Mouse (Mus musculus) hindbrain, embryonic 16.5 days (tissue): ENCODE data around the gene Cks1b. TPM values are rescaled to one million over a fixed set of nuclear protein-coding genes. Genes with fewer than 3 reads are reported as not detected.

Experiments used
- ATAC-seq: fragments of 200-750 bp; cut with Nextera tagmentation; 2 replicates; pipeline ENCODE4 v1.8.0; 2017; ENCODE audit warnings: moderate TSS enrichment, moderate library complexity
- H3K27ac ChIP-seq: fragments of 300-500 bp; sonication (generic); 2 replicates; pipeline ENCODE4 v1.5.1; 2014; ENCODE audit warnings: low read depth, mild to moderate bottlenecking, control low read depth, low read length, moderate library complexity
- H3K27me3 ChIP-seq: fragments of 300-500 bp; sonication (generic); replicated peaks from 2 replicates; pipeline ENCODE4 v1.6.1; 2014; ENCODE audit warnings: low read length; ENCODE audit not compliant: control insufficient read depth, insufficient read depth
- H3K36me3 ChIP-seq: fragments of 300-500 bp; sonication (generic); 2 replicates; pipeline ENCODE4 v1.6.1; 2014; ENCODE audit warnings: mild to moderate bottlenecking, low read length, moderate library complexity, mixed read lengths; ENCODE audit not compliant: control insufficient read depth, insufficient read depth
- H3K4me1 ChIP-seq: fragments of 300-500 bp; sonication (generic); 2 replicates; pipeline ENCODE4 v1.6.1; 2014; ENCODE audit warnings: low read depth, low read length; ENCODE audit not compliant: control insufficient read depth, insufficient read depth
- H3K4me2 ChIP-seq: fragments of 300-500 bp; sonication (generic); 2 replicates; pipeline ENCODE4 v1.6.1; 2014; ENCODE audit warnings: mild to moderate bottlenecking, low read length, control low read depth, moderate library complexity
- H3K4me3 ChIP-seq: fragments of 300-500 bp; sonication (generic); 2 replicates; pipeline ENCODE4 v1.5.1; 2014; ENCODE audit warnings: mild to moderate bottlenecking, low read length, control low read depth, moderate library complexity
- H3K9ac ChIP-seq: fragments of 300-500 bp; sonication (generic); 2 replicates; pipeline ENCODE4 v1.6.1; 2014; ENCODE audit warnings: low read depth, mild to moderate bottlenecking, control low read depth, low read length, moderate library complexity
- H3K9me3 ChIP-seq: fragments of 300-500 bp; sonication (generic); 2 replicates; pipeline ENCODE4 v1.6.1; 2014; ENCODE audit warnings: mild to moderate bottlenecking, low read length, moderate library complexity; ENCODE audit not compliant: control insufficient read depth
- WGBS: fragments of 180-500 bp; shearing (Covaris S2); extraction: QIAGEN DNeasy Blood & Tissue Kit; methylation state at CpG from one replicate; pipeline ENCODE4 v1.1.7; 2014; 5-methylcytosine and 5-hydroxymethylcytosine counted together
- polyA plus RNA-seq: library from polyadenylated mRNA; unstranded; fragments of >200 nt; fragmentation: Nextera tagmentation; extraction: Ambion mirVana; gene quantifications from 2 replicates; pipeline ENCODE4 v1.2.1, GENCODE M21; 2015

Cks1b gene
- polyA plus RNA-seq, 1 experiment from 2014 or later, result 87.9 TPM

- Histone ChIP-seq H3K9ac (no peak overlapping the region), H3K27me3 (no peaks in the 10 kb centered on the region), H3K36me3 (no peaks in the 10 kb centered on the region), H3K4me2 (no peak overlapping the region), H3K4me3 (no peak overlapping the region), H3K4me1 (no peaks in the 10 kb centered on the region), H3K27ac (no peak overlapping the region), H3K9me3 (no peaks in the 10 kb centered on the region)
- 76% methylated on average over 20 of the region's 20 CpGs for WGBS
- no peak for ATAC-seq
Observed at GRCm38 (mm10) chr3:89365486-89366414, 52.4 kb downstream of the Cks1b start.

Other genes starting within 250 kb of the Cks1b start
- gene Scamp3, start 240.9 kb downstream of the Cks1b start, polyA plus RNA-seq, result 166 and 172 TPM in 2 replicates
- 35.4 and 40.8 TPM in 2 replicates for gene Fam189b, start 235.2 kb downstream of the Cks1b start, polyA plus RNA-seq
- gene Gba, start 215.5 kb downstream of the Cks1b start, polyA plus RNA-seq, result 51.8 and 54.0 TPM in 2 replicates
- gene Thbs3, start 203.2 kb downstream of the Cks1b start, polyA plus RNA-seq, result 47.5 and 53.0 TPM in 2 replicates
- 163 and 166 TPM in 2 replicates for gene Mtx1, start 191.3 kb downstream of the Cks1b start, polyA plus RNA-seq
- gene Muc1, start 189.3 kb downstream of the Cks1b start, polyA plus RNA-seq, result 0.59 and 0.90 TPM in 2 replicates
- gene Krtcap2, start 172.4 kb downstream of the Cks1b start, polyA plus RNA-seq, result 205 and 227 TPM in 2 replicates
- gene Trim46, start 172.1 kb downstream of the Cks1b start, polyA plus RNA-seq, result 78.7 and 87.1 TPM in 2 replicates
- 64.3 and 79.8 TPM in 2 replicates for gene Dpm3, start 159.0 kb downstream of the Cks1b start, polyA plus RNA-seq
- 39.4 and 43.9 TPM in 2 replicates for gene Slc50a1, start 147.8 kb downstream of the Cks1b start, polyA plus RNA-seq
- gene Efna1, start 137.2 kb downstream of the Cks1b start, polyA plus RNA-seq, result 8.4 and 9.9 TPM in 2 replicates
- gene Efna3, start 95.4 kb downstream of the Cks1b start, polyA plus RNA-seq, result 77.9 and 78.0 TPM in 2 replicates
- 3.9 and 5.0 TPM in 2 replicates for gene Efna4, start 80.4 kb downstream of the Cks1b start, polyA plus RNA-seq
- gene Adam15, start 68.4 kb downstream of the Cks1b start, polyA plus RNA-seq, result 74.6 and 84.1 TPM in 2 replicates
- 0.10 and 0.11 TPM in 2 replicates for gene Dcst2, start 56.4 kb downstream of the Cks1b start, polyA plus RNA-seq
- gene Dcst1, start 53.1 kb downstream of the Cks1b start, polyA plus RNA-seq, result 0.66 and 1.1 TPM in 2 replicates
- gene Zbtb7b, start 23.6 kb downstream of the Cks1b start, polyA plus RNA-seq, result 0.79 and 0.88 TPM in 2 replicates
- 0.60 TPM in 1 of 2 replicates, not detected in the other for gene Lenep, start 15.6 kb downstream of the Cks1b start, polyA plus RNA-seq
- 34.7 and 36.6 TPM in 2 replicates for gene Flad1, start 6.5 kb downstream of the Cks1b start, polyA plus RNA-seq
- gene Shc1, start 60 bp upstream of the Cks1b start, polyA plus RNA-seq, result 16.9 and 23.8 TPM in 2 replicates
- gene Pygo2, start 11.8 kb upstream of the Cks1b start, polyA plus RNA-seq, result 34.1 and 45.6 TPM in 2 replicates
- 25.0 and 26.4 TPM in 2 replicates for gene Pbxip1, start 18.3 kb upstream of the Cks1b start, polyA plus RNA-seq
- gene Pmvk, start 36.2 kb upstream of the Cks1b start, polyA plus RNA-seq, result 137 and 156 TPM in 2 replicates
- gene Kcnn3, start 101.8 kb upstream of the Cks1b start, polyA plus RNA-seq, result 9.0 and 10.4 TPM in 2 replicates